Mouse (Mus musculus) hindbrain, embryonic 11.5 days (tissue): ENCODE results near the gene Mrpl3. TPM values are rescaled to one million over a fixed set of nuclear protein-coding genes. Genes with fewer than 3 reads are reported as not detected.
A peak's percentile ranks its signal among the peaks of the same experiment; 100 is the strongest.

Source experiments
- ATAC-seq: fragments of 200-750 bp; cut with Nextera tagmentation; 2 replicates; pipeline ENCODE4 v1.8.0; 2017; ENCODE audit warnings: mild to moderate bottlenecking, moderate TSS enrichment, moderate library complexity; ENCODE audit not compliant: low FRiP score
- DNase-seq: peaks from one replicate; pipeline ENCODE4 v3.0.0-alpha.2; 2015; ENCODE audit warnings: low spot score
- H3K27ac ChIP-seq: fragments of 300-500 bp; sonication (generic); 2 replicates; pipeline ENCODE4 v1.5.1; 2014; ENCODE audit warnings: mild to moderate bottlenecking, low read depth, low read length
- H3K27me3 ChIP-seq: fragments of 300-500 bp; sonication (generic); 2 replicates; pipeline ENCODE4 v1.6.1; 2014; ENCODE audit warnings: mild to moderate bottlenecking, low read length, moderate library complexity, mixed read lengths; ENCODE audit not compliant: control insufficient read depth, insufficient read depth
- H3K36me3 ChIP-seq: fragments of 300-500 bp; sonication (generic); 2 replicates; pipeline ENCODE4 v1.6.1; 2014; ENCODE audit warnings: mild to moderate bottlenecking, low read length, moderate library complexity, mixed read lengths; ENCODE audit not compliant: control insufficient read depth, insufficient read depth
- H3K4me1 ChIP-seq: fragments of 300-500 bp; sonication (generic); replicated peaks from 2 replicates; pipeline ENCODE4 v1.6.1; 2014; ENCODE audit warnings: low read length, mixed read lengths; ENCODE audit not compliant: control insufficient read depth, insufficient read depth
- H3K4me2 ChIP-seq: fragments of 300-500 bp; sonication (generic); replicated peaks from 2 replicates; pipeline ENCODE4 v1.6.1; 2014; ENCODE audit warnings: mild to moderate bottlenecking, low read depth, low read length
- H3K4me3 ChIP-seq: fragments of 300-500 bp; sonication (generic); 2 replicates; pipeline ENCODE4 v1.5.1; 2014; ENCODE audit warnings: low read depth, low read length
- H3K9ac ChIP-seq: fragments of 300-500 bp; sonication (generic); 2 replicates; pipeline ENCODE4 v1.6.1; 2014; ENCODE audit warnings: low read depth, low read length
- H3K9me3 ChIP-seq: fragments of 300-500 bp; sonication (generic); 2 replicates; pipeline ENCODE4 v1.6.1; 2016; ENCODE audit warnings: low read length; ENCODE audit not compliant: control insufficient read depth
- WGBS: fragments of 180-500 bp; shearing (Covaris S2); extraction: QIAGEN DNeasy Blood & Tissue Kit; methylation state at CpG from one replicate; pipeline ENCODE4 v1.1.7; 2014; 5-methylcytosine and 5-hydroxymethylcytosine counted together
- polyA plus RNA-seq: library from polyadenylated mRNA; unstranded; fragments of >200 nt; fragmentation: Nextera tagmentation; extraction: Ambion mirVana; gene quantifications from 2 replicates; pipeline ENCODE4 v1.2.1, GENCODE M21; 2014

The Mrpl3 gene
- polyA plus RNA-seq, 1 experiment from 2014 or later = 116 TPM

- 48% methylated on average over 2 of the region's 2 CpGs for WGBS
- H3K9ac ChIP-seq = no peak overlapping the region
These were observed 3.4 kb upstream of the Mrpl3 start for GRCm38 (mm10) chr9:105049636-105050035.

GRCm38 (mm10) chr9:105050257-105050656, 2.8 kb upstream of the Mrpl3 start:
- DNase-seq = no peak
- Histone ChIP-seq H3K4me1 (no peaks in the 10 kb centered on the region), H3K27me3 (no peaks in the 10 kb centered on the region), H3K4me3 (no peak overlapping the region), H3K4me2 (no peak overlapping the region), H3K9ac (no peak overlapping the region), H3K9me3 (no peaks in the 10 kb centered on the region), H3K27ac (no peak overlapping the region), H3K36me3 (no peaks in the 10 kb centered on the region)
- no peak for ATAC-seq
- 67% methylated on average over 2 of the region's 2 CpGs for WGBS

More at GRCm38 (mm10) chr9:105049636-105050035, 3.4 kb upstream of the Mrpl3 start:
- ATAC-seq (no peak), DNase-seq (no peak)
- no peaks in the 10 kb centered on the region for H3K9me3 ChIP-seq
- H3K4me1 ChIP-seq = no peaks in the 10 kb centered on the region
- H3K36me3 ChIP-seq = no peaks in the 10 kb centered on the region
- no peak overlapping the region for H3K4me2 ChIP-seq
- no peak overlapping the region for H3K27ac ChIP-seq
- H3K4me3 ChIP-seq = no peak overlapping the region
- H3K27me3 ChIP-seq = no peaks in the 10 kb centered on the region

- 0 out of 2 replicates have a peak, but pooled peaks cover 6% of the 10 kb centered on the region for H3K36me3 ChIP-seq
- no peak overlapping the region for H3K27ac ChIP-seq
- no peaks in the 10 kb centered on the region for H3K27me3 ChIP-seq
- H3K9ac ChIP-seq = peak overlapping the region; percentile 98
- H3K4me3 ChIP-seq = peak overlapping the region; percentile 99
- no peaks in the 10 kb centered on the region for H3K9me3 ChIP-seq
- peak overlapping the region; percentile 69 for H3K4me2 ChIP-seq
- ATAC-seq (no peak), DNase-seq (no peak)
- H3K4me1 ChIP-seq = no peaks in the 10 kb centered on the region
- 51% methylated on average over 4 of the region's 4 CpGs for WGBS
These were observed 773 bp downstream of the Mrpl3 start for GRCm38 (mm10) chr9:105053812-105054211.

GRCm38 (mm10) chr9:105069106-105069505, 16.1 kb downstream of the Mrpl3 start:
- ATAC-seq (no peak), DNase-seq (no peak)
- WGBS = 95% methylated on average over 10 of the region's 10 CpGs
- H3K9me3 ChIP-seq = no peaks in the 10 kb centered on the region
- no peaks in the 10 kb centered on the region for H3K27me3 ChIP-seq
- no peaks in the 10 kb centered on the region for H3K4me1 ChIP-seq
- no peak overlapping the region for H3K9ac ChIP-seq
- no peak overlapping the region for H3K27ac ChIP-seq
- no peak overlapping the region for H3K4me2 ChIP-seq
- H3K4me3 ChIP-seq = no peak overlapping the region
- H3K36me3 ChIP-seq = peaks cover 2% of the 10 kb centered on the region; the same call in 1 of the 2 replicates

- no peak overlapping the region for H3K4me2 ChIP-seq
- no peaks in the 10 kb centered on the region; the same call in 1 of the 2 replicates for H3K36me3 ChIP-seq
- no peaks in the 10 kb centered on the region for H3K27me3 ChIP-seq
- no peak for DNase-seq
- no peak for ATAC-seq
- H3K4me1 ChIP-seq = no peaks in the 10 kb centered on the region
- H3K9ac ChIP-seq = no peak overlapping the region
- no peak overlapping the region for H3K4me3 ChIP-seq
- 74% methylated on average over 4 of the region's 4 CpGs for WGBS
- no peak overlapping the region for H3K27ac ChIP-seq
- no peaks in the 10 kb centered on the region for H3K9me3 ChIP-seq
These were observed 20.1 kb downstream of the Mrpl3 start for GRCm38 (mm10) chr9:105072991-105073748.

- 92% methylated on average over 8 of the region's 8 CpGs for WGBS
- H3K36me3 ChIP-seq = no peaks in the 10 kb centered on the region; the same call in 1 of the 2 replicates
These were observed 21.8 kb downstream of the Mrpl3 start for GRCm38 (mm10) chr9:105074851-105075250.

GRCm38 (mm10) chr9:105076756-105077424, 23.9 kb downstream of the Mrpl3 start:
- H3K27me3 ChIP-seq = no peaks in the 10 kb centered on the region
- no peak overlapping the region for H3K27ac ChIP-seq
- H3K9me3 ChIP-seq = no peaks in the 10 kb centered on the region
- no peak overlapping the region for H3K4me2 ChIP-seq
- DNase-seq (no peak), ATAC-seq (no peak)
- H3K36me3 ChIP-seq = no peaks in the 10 kb centered on the region; the same call in 1 of the 2 replicates
- no peak overlapping the region for H3K9ac ChIP-seq
- H3K4me3 ChIP-seq = no peak overlapping the region
- no peaks in the 10 kb centered on the region for H3K4me1 ChIP-seq
- 95% methylated on average over 13 of the region's 13 CpGs for WGBS

More at GRCm38 (mm10) chr9:105074851-105075250, 21.8 kb downstream of the Mrpl3 start:
- no peaks in the 10 kb centered on the region for H3K4me1 ChIP-seq
- H3K27me3 ChIP-seq = no peaks in the 10 kb centered on the region
- H3K4me2 ChIP-seq = no peak overlapping the region
- H3K27ac ChIP-seq = no peak overlapping the region
- H3K9me3 ChIP-seq = no peaks in the 10 kb centered on the region
- ATAC-seq (no peak), DNase-seq (no peak)
- H3K4me3 ChIP-seq = no peak overlapping the region
- H3K9ac ChIP-seq = no peak overlapping the region

- H3K36me3 ChIP-seq = no peaks in the 10 kb centered on the region; the same call in 1 of the 2 replicates
- DNase-seq (no peak), ATAC-seq (no peak)
- H3K4me2 ChIP-seq = no peak overlapping the region
- 87% methylated on average over 4 of the region's 4 CpGs for WGBS
- H3K4me1 ChIP-seq = no peaks in the 10 kb centered on the region
- no peaks in the 10 kb centered on the region for H3K27me3 ChIP-seq
- H3K9me3 ChIP-seq = no peaks in the 10 kb centered on the region
- no peak overlapping the region for H3K4me3 ChIP-seq
- H3K27ac ChIP-seq = no peak overlapping the region
- no peak overlapping the region for H3K9ac ChIP-seq
These were observed 25.4 kb downstream of the Mrpl3 start for GRCm38 (mm10) chr9:105078460-105078859.
